Mouse (Mus musculus) CD4-positive helper T cell, adult 2 months (primary cell): Measurements from ENCODE around the gene Slc45a2.

Experiments
- DNase-seq: peaks from one replicate; pipeline ENCODE4 v3.0.0-alpha.2; 2012; ENCODE audit warnings: low read depth, missing footprints, low spot score

The Slc45a2 gene

DNA sequence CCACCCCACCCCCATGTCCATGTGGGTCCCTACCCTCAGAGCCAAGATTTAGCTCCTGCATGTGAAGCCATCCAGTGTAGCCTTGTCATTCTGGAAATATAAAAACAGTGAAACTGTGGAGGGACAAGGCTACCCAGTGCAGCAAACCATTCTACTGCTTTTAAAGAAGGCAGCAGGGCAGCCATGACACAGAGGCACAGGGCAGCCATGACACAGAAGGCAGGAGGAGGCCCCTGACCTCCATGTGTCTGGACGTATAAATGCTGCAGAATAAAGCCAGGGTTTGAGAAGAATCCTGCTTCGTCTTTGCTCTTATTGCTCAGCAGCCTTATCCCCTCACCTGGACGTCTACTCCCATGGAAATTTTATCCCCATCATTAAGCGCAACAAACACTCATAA is 3.3 kb downstream of the Slc45a2 start:
- no peak for DNase-seq

DNA sequence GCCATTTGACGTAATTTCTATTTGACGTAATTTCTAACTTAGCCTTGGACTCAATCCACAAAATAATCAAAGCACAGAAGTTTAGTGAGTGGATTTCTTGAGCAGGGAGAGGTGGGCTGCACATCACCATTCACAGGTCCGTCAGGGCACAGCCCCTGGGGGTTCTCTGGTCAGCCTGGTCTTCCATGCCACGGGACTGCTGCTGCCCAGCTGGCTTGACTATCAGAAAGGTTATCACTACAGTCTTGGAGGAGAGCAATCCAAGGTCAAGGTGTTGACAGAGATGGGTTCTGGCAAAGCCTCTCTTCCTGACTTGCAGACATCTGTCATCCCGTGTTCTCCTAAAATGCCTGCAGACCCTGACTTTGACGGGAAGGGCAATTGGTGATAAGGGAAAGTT is 4.1 kb downstream of the Slc45a2 start:
- DNase-seq: no peak

DNA sequence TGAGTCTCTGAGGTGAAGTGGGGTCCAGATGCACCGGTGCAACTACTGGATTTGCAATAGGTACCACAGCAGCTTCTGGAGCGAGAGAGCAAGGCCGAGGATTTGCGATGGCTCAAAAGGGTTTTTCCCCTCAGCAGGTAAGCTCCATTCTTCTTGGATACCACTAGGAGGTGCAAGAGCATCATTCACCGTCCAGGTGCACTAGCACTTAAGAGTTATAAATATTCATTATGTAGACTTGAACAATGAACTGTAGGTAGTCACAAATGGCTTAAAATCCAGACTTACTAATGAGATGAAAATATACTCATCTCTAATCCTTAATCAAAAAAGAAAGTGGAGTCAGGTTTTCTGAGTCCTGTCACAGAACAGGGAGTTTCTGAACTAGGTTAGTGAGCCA is 8.2 kb downstream of the Slc45a2 start:
- no peak for DNase-seq

DNA sequence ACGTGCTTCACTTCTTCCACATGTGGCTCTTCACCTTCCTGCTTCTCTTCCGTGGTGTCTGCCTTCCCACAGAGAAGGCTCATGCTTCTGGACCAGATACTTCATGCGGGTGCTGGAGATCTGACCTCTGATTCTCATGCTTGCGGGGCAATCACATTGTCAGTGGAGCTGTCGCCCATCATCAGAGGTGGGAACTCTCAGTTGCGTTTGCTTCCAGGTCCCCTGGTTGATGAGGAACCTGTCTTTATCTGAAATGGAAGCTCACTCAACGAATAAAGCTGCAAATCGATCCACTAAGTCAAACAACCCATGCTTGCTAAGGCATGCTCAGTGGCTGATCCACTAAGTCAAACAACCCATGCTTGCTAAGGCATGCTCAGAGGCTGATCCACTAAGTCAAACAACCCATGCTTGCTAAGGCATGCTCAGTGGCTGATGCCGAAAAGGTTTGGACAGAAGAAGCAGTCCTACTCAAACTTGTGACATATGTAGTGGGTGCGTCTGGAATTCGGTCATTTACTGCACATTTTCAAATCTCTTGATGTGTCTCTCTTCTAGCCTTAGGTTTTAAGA is 10.5 kb downstream of the Slc45a2 start:
- DNase-seq: no peak

DNA sequence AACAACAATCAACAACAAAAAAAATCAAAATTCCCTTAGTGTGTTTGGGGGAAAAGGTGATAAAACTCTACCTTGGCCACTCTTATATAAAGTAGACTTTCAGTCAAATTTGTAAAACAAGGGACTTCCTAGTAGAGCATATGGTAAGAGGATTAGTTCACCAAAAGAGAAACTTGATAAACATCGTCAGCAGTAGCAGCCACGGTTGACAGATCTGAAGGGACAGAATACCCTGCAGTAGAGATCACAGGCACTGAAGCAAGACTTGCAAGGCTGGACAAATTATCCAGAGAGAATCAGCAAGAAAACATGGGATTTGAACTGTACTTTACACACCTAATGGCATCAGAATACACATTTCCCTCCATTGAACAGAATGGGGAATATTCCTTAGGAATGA is 14.4 kb downstream of the Slc45a2 start:
- DNase-seq: no peak

DNA sequence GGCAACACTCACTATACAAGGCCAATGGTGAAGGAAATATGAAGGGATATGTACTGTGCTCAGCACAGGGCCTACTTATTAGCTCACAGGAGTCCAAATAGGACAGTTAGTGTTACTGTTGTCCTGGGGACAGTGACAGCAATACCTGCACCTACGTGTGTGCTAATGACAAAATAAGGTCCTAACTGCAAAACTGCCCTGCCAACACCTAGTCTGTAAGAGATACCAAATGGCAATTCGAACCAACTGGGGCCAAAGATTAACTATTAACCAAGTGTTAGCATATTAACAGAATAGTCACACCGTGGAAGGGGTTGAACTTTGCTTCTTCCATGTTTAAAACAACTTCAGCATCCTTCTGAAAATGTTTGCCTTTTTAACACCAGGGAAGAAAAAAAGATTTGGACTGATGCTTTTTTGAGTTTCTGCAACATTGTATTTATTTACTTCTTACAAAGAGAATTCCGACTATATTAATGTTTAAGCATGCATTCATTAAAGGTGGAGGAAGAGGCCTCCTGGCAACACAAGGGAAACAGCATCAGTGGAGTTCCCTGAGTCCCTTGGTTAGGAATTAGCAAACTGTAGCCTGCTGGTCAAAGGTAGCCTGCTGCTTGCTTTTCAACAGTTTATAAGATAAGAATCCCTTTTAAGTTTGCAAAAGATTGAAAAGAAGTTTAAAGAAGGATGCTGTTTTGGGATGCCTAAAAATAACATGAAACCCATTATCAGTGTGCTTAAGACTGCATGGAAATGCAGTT is 26.5 kb downstream of the Slc45a2 start:
- DNase-seq: no peak

DNA sequence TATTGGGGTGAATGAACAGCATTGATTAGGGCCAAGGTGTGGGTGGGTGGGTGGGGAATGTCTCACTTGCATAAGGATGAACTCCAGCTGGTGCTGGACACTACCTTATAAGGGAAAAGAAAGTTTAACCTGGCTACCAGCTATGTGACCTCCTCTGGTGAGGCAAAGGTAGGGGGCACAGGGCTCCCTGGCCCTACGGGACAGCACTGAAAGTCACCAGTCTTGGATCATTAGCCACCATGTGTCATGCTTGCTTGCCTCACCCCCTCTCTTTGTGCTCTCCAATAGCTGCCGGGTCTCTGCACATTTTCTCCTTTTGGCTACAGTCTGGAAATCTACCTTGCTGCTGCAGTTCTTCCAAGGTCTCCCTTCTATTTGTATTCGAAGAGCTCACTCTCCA is 29.7 kb downstream of the Slc45a2 start:
- DNase-seq: no peak

DNA sequence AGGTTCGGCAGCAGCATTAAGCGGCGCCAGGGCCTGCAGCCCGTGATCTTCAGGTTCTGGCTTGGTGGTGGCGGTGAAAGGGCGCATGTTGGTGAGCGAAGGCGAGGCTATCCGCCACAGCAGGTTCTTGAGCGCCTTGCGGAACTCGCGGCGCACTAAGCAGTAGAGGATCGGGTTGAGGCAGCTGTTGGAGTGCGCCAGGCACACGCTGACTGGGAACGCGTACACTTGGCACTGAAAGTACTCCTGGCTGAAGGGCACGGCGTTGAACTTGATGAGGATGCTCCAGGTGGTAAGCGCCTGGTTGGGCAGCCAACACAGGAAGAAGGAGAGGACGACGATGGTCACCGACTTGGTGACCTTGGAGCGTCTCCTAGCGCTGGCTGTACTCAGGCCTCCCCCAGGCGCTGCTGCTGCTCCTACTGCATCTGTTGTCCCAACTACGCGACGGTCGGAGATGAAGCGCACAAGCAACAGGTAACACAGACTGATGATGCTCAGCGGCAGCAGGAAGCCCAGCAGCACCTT is 35.5 kb downstream of the Slc45a2 start:
- DNase-seq: no peak

DNA sequence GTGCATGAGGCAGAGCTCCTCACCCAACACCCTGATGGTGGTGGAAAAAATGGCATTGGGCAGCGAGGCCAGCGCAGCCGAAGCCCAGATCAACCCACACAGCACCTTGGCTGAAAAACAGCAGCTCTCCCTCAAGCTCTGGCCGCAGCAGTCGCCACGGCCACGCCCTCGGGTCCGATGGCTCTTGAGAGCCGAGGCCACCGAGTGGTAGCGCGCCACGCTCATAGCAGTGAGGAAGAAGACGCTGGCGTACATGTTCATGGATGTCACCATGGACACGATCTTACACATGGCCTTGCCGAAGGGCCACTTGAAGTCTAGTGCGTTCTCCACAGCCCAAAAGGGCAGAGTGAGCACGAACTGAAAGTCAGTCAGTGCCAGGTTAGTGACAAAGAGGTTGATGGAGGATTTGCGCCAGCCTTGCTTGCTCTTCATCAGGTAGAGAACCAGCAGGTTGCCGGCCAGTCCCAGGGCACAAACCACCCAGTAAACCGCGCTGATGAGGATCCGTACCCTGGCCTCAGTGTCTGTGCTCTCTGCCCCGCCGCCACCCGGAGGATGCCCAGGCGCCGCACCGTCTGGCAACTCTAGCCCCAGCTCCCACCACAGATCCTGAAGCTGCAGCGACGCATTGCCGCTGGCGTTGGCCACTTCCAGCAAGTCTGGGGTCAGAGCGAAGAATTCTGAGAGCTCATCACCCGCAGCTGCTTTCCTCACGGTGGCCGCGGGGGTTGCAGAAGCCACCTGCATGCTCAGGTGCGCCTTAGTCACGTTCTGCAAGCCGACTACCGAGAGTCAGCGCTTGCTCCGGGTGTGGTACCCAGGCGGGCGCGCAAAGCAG is 36.2 kb downstream of the Slc45a2 start:
- DNase-seq: no peak

DNA sequence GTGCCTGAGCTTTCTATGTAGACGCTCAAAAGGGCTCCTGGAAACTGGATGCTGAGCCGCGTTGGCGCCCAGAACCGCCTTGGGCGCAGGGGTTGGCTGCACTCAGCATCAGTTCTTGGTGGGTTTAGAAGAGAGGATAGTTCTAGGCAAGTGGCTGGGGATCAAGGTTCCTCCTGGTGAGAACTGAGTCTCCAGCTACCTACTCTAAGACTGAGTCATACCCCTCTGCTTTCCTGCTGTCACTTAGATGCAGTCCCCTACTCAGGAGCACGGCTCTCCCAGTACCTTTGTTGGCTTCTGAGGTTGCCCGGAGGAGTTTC is 36.8 kb downstream of the Slc45a2 start:
- no peak for DNase-seq

DNA sequence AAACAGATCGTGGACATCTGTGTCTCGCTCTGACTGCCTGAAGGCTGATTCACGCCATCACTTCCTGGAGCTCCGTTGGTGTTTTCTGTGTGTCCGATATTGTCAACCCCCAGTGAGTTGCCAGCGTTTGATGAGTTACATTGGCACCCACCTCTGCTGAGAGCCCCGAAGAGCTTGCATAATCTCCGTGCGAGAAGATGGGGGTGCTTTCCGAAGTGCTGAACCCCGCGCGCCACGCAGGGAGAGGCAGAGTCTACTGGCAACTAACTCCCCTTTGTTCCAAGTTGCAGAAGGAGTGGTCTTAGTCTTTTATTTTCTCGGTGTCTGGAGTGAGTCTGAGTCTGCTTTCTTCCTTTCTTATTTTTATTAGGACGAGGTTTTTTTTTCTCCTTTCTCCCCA is 37.2 kb downstream of the Slc45a2 start, which contains the start of gene Rxfp3:
Gene Rxfp3 (minus strand): TSS at position 281 of the 400 bp plus-strand sequence.
- no peak for DNase-seq

DNA sequence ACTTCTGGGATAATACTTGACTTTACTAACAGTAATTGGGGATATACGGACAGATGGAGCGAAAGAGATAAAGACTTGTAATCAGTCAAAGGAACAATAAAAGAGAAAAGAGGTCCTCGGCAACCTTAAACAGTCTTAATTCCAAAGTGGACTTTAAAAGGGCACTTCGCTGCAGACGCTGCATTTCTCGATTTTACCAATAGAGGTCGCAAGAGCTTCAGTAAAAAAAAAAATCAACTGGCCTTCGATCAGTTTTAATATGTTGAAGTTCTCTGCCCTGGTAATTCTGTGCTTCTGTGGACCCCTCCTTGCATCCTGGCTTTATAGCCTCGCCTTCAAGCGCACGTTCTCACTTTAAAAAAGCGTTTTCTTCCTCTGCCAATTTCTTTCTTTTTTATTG is 38.0 kb downstream of the Slc45a2 start:
- peak; percentile 18 for DNase-seq

DNA sequence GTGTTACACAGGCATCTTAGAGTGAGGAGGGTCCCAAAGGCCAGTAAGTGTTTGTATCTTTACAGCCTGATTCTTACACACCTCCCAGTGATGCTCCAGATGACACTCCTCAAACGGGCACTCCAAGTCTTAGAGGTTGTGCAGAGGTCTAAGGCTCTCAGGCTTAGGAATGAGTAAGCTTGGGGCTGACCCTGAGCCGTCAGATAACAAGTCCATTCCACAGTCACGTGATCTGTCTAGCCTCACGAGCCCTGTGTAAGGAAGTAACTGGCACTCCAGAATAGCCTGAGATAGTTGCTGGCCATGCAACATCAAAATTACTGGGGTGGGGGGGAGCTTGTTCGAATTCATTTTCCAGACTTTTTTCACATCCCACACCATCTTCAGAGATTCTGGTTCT is 39.5 kb downstream of the Slc45a2 start:
- no peak for DNase-seq

DNA sequence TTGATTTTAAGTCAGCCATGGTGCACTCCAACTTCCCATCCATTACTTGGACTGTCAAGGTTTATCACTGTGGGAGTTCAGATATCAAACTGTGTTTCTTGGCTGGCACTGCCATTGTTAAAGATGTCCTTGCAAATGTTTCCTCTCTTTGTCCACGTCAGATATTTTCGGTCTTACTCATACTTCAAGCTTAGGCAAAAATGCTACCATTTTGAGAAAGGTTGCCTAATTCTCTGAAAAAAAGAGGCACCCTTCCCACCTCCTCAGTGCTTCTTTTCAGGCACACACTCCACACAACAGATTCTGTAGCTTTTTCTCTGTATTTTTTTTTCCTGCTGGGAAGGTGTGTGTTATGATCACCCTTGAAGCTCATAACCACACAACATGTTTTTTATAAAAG is 40.7 kb downstream of the Slc45a2 start:
- DNase-seq: no peak

DNA sequence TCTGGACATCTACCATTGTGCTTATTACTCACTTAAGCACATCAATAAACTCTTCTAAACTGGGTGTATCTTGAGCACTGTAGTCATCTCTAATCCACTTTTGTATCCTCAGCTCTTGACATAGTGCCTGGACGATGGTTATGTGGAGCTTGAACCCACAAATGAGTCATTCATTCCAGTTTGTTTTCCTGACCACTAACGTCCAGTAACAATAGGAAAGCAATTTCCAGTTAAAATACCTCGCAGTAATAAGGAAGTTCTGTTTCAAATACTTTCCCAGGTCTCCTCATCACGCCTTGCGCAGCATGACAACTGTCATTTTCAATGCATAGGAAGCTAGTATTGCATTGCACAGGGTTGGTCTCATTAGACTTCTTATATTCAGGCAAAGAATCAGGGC is 42.3 kb downstream of the Slc45a2 start:
- no peak for DNase-seq

DNA sequence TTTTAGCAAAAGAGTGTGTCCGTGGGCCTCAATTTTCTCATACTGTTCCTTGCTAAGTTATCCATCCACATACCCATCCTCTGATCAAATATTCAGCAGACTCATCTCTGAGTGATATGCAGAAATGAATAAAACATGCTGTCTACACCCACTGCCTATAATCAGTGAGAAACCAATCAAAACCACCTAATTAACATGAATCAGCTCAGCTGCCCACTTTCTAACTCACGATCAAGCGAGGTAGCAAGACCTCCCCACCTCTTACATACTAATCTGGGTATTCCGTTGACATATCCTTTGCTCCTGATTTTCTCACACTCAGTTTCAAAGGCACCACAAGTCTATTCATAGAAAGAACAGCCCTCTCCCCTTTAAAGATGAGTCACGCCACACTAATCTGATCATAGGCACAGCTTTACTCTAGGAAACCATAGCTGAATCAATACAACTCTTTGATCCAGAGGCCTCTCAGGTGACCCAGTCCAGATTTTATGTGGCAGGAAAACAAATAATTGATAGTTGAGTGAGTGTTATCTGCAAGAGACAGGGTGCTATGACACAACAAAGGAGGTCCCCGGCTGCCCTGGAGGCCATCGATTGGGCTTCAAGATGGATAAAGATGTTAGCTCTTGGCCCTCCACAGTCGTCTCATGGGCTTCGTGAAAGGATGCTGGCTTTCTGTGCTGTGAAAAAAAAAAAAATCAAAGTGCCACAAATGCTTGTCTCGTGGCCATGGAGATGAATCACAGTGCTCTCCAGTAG is 53.3 kb downstream of the Slc45a2 start:
- DNase-seq: no peak

DNA sequence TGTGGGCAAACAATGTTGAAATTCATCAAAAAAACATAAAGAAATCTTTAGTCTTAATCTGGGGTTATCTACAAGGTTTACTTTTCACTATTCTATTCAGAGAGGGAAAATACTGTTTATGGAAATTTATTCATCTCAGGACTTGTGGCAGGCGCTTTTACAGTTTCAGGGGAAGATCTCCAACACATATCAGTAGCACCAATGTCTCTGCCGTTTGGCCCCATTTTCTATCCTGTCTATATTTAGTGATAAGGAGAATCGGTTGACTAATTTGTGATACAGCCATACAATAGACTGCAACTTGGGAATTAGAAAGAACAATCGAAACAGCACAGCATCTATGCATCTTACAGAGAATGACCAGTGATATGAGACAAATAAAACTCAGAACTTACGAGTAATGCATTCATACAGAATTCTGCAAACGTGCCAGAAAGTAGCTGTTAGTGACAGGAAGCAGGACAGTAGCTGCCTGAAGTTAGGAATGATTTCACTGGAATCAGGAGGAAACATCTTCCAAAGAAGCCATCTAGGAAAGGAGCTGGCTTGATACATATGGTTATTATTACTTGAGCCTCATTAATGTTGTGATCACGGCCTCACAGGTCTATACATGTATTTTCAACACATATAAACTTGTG is 54.0 kb downstream of the Slc45a2 start:
- no peak for DNase-seq

DNA sequence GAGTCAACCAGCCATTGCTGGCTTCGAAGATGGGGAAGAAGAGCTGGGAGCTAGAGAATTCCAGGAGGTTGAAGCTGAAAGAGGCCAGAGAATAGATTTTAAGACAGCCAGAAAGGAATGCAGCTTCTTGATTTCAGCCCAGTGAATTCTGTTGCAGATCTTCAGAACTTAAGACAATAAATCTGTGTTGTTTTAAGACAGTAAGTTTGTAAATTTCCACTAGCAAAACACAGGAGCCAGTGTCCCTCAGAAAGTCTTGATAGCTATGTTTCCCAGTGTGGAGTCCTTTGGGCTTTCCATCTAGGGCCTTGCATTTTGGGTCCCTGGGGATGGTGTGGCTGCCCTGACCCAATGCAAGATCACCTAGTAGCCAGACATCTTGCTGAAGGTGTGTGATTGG is 62.4 kb downstream of the Slc45a2 start:
- DNase-seq: no peak

DNA sequence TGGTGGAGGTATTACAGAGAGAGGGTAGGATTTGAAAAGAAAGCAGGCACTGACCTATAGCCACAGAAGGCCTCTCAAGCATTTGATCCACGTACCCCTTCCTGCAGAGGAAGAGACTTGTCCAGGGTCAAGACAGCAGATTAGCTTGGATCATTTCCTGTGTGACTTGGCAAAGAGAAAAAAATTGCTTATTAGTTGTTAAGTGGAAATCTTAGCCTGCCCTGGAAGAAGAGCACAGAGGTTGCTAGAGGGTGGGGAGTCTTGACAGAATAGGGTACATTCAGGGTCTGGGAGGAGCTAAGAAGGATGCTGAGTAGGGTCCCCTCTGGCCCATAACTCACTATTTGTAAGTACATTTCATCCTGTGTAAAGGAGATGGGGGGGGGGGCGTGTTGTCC is 63.6 kb downstream of the Slc45a2 start:
- no peak for DNase-seq

DNA sequence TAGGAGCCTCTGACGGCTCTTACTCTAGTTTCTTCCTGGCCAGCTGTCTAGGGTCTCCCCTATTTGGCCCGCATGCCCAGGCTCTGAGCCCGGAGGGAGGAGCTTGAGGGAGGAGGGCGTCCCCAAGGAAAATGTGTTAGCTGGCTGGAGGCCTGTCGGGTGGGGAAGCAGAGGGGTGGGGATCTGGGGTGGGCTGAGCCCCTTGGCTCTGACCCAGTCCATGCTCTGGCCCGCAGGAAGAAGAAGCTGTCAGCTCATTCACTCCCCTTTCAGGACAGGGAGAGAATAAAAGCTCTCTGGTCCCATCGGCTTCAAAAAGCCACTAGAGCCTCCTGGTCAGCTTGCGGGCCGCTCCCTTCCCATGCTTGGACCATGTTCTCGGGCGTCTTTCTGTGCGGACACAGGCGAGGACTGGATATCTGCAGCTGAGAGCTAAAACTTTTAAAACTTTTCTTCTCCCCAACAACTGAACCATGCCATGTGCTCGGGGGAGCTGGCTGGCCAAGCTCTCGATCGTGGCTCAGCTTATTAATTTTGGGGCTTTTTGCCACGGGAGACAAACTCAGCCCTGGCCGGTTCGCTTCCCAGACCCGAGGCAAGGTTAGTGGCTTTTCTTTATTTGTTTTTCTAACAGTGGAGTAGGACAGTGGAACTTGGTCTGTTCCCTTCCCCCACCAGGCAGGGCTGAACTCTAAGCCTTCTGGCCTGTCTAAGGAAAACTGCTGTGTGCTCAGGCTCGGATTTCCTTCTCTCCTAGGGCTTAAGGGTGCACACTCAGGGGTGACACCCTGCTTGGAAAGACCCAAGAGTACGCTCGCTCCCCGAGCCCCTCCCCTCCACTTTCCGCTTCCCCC is 64.3 kb downstream of the Slc45a2 start, which contains the start of gene Adamts12:
Gene Adamts12 (plus strand): TSS at position 233 of the 854 bp plus-strand sequence.
- DNase-seq: no peak
